Mouse (Mus musculus): ENCODE results near the gene Slc29a1. TPM values are rescaled to one million over a fixed set of nuclear protein-coding genes. Genes with fewer than 3 reads are reported as not detected.

Gene Slc29a1
- total and polyA plus RNA-seq, 3 experiments, result 58.4 to 88.0 (median 72.1) TPM

DNA sequence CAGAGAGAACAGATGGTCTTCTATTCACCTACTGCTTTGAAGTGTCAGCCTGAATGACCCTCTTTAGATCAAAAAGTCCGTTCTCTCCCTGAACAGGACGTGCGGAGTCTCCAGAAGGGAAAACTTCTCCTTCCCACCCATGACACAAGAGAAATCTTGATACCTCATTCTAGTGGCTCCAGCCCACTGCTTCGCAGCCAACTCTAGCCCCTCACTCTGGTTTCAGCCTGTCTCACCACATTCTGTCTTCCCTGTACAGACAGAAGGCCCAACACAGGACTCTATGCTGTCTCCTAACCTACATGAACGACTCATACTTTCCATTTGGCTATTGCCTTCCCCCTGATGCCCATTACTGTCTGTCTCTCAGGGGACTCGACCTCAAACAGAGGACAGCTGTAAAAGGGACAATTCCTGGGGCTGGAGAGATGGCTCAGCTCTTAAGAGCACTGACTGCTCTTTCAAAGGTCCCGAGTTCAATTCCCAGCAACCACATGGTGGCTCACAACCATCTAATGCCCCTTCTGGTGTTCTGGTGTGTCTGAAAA is 48.1 kb downstream of the Slc29a1 start:
- Histone ChIP-seq H3K4me2 (ENCODE audit: insufficient read depth, low read depth, poor library complexity, severe bottlenecking) (no peak overlapping the region), H3K9ac (ENCODE audit: insufficient read depth, low read depth) (no peak overlapping the region), H3K4me3 (replicated peaks in 1 of 3; ENCODE audit: low read depth in 2 of 3, low read length in 2 of 3, poor library complexity in 1 of 3) (no peak overlapping the region), H3K36me3 (replicated peaks in 1 of 2; ENCODE audit: control insufficient read depth in 1 of 2, insufficient read depth in 1 of 2, low read length in 1 of 2) (peaks cover 0 to 3% of the 10 kb centered on the region in 2 experiments), H3K9me3 (replicated peaks; ENCODE audit: low read length) (no peaks in the 10 kb centered on the region), H3K79me2 (replicated peaks; ENCODE audit: control insufficient read depth, extremely low read depth, insufficient read depth, poor library complexity, severe bottlenecking) (peaks cover 8% of the 10 kb centered on the region), H3K27ac (ENCODE audit: insufficient read depth, low read depth) (no peak overlapping the region), H3K4me1 (ENCODE audit: control insufficient read depth in 1 of 2, insufficient read depth in 2 of 2) (peaks cover 14 to 42% of the 10 kb centered on the region in 2 experiments), H3K27me3 (replicated peaks) (peaks cover 1% of the 10 kb centered on the region)
- in situ Hi-C loops (cut with MboI; ENCODE audit: low pct_ligation_motif_present, low pct_unique_long_range_greater_than_20kb, low sequenced_read_pairs), result loop anchor here (5.0 kb wide), 1 partner anchor 34 kb away; no protein-coding TSS in a partner anchor
- DNase-seq (ENCODE audit: extremely low read depth), result no peak
- TF ChIP-seq JUN (IDR thresholded peaks at IDR 0.05; ENCODE audit: insufficient read depth, low read depth, low read length) (peak; percentile 89), EP300 (IDR thresholded peaks at IDR 0.05; ENCODE audit: low read length) (peak; percentile 72), ETS1 (conservative IDR thresholded peaks at IDR 0.05; ENCODE audit: low read depth, low read length) (peak; percentile 65), TBP (conservative IDR thresholded peaks at IDR 0.05; ENCODE audit: low read depth, low read length) (peak; percentile 80), NRF1 (IDR thresholded peaks at IDR 0.05; ENCODE audit: low read depth, low read length) (no peak), ZMIZ1 (IDR thresholded peaks at IDR 0.05; ENCODE audit: low read depth, low read length) (no peak), JUND (conservative IDR thresholded peaks at IDR 0.05; ENCODE audit: low read depth, low read length) (peak; percentile 91)
- dilution Hi-C loops (cut with MboI; ENCODE audit: extremely low pct_ligation_motif_present, extremely low pct_unique_long_range_greater_than_20kb, low sequenced_read_pairs), result no loop called here

DNA sequence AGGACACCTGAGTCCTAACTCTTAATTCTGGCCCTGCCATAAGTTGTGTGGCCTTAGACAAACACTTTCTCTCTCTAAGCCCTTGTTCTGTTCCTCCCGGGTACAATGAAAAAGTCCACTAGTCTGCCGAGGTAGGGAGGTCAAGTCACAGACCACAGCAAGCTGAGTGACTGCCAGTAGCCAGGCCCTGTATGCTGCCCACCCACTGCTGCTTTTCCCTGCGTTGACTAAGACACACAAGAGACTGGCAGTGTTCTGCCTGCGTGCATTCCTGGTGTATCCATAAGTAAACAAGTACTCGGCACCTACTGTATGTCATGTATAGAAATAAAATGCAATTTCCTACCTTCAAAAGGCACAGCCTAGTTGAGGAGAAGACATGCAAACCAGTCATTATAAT is 49.2 kb downstream of the Slc29a1 start:
- no peak for TF ChIP-seq NRF1 (IDR thresholded peaks at IDR 0.05; ENCODE audit: low read depth, low read length)
- TF ChIP-seq ELF1 (IDR thresholded peaks at IDR 0.05; ENCODE audit: low read depth, low read length), result no peak
- no peak for TF ChIP-seq KAT2A (IDR thresholded peaks at IDR 0.05; ENCODE audit: insufficient replicate concordance, low read length)
- no peak for TF ChIP-seq RCOR1 (conservative IDR thresholded peaks at IDR 0.05; ENCODE audit: low read depth, low read length)
- TF ChIP-seq CHD2 (IDR thresholded peaks at IDR 0.05; ENCODE audit: low read length), result no peak
- TF ChIP-seq USF1 (IDR thresholded peaks at IDR 0.05; ENCODE audit: low read depth, low read length), result no peak
- TF ChIP-seq SIN3A (IDR thresholded peaks at IDR 0.05; ENCODE audit: low read length), result no peak
- no peak for TF ChIP-seq RAD21 (IDR thresholded peaks at IDR 0.05; ENCODE audit: low read depth, low read length)
- TF ChIP-seq ZMIZ1 (IDR thresholded peaks at IDR 0.05; ENCODE audit: low read depth, low read length), result no peak
- no peak for DNase-seq (ENCODE audit: extremely low read depth)
- Histone ChIP-seq H3K4me1 (ENCODE audit: control insufficient read depth in 1 of 2, insufficient read depth in 2 of 2) (peaks cover 15 to 42% of the 10 kb centered on the region in 2 experiments), H3K4me3 (replicated peaks in 1 of 3; ENCODE audit: low read depth in 2 of 3, low read length in 2 of 3, poor library complexity in 1 of 3) (no peak overlapping the region), H3K36me3 (replicated peaks in 1 of 2; ENCODE audit: control insufficient read depth in 1 of 2, insufficient read depth in 1 of 2, low read length in 1 of 2) (no peaks in the 10 kb centered on the region), H3K27ac (ENCODE audit: insufficient read depth, low read depth) (no peak overlapping the region), H3K9ac (ENCODE audit: insufficient read depth, low read depth) (no peak overlapping the region), H3K4me2 (ENCODE audit: insufficient read depth, low read depth, poor library complexity, severe bottlenecking) (no peak overlapping the region), H3K79me2 (replicated peaks; ENCODE audit: control insufficient read depth, extremely low read depth, insufficient read depth, poor library complexity, severe bottlenecking) (no peaks in the 10 kb centered on the region), H3K9me3 (replicated peaks; ENCODE audit: low read length) (peaks cover 2% of the 10 kb centered on the region), H3K27me3 (replicated peaks) (peaks cover 1% of the 10 kb centered on the region)
- in situ Hi-C loops (cut with MboI; ENCODE audit: low pct_ligation_motif_present, low pct_unique_long_range_greater_than_20kb, low sequenced_read_pairs), result loop anchor here (5.0 kb wide), 1 partner anchor 33 kb away; no protein-coding TSS in a partner anchor
- dilution Hi-C loops (cut with MboI; ENCODE audit: extremely low pct_ligation_motif_present, extremely low pct_unique_long_range_greater_than_20kb, low sequenced_read_pairs), result no loop called here

Data from CH12.LX (cell line).